Mouse (Mus musculus) splenic B cell, adult 2 months (primary cell): ENCODE data around the gene Gm15448.
"Not testable (repeated sequence)": the region's sequence is repeated elsewhere in the genome, so short reads cannot be mapped to it uniquely, and the experiment has no call there.

ENCODE experiments used
- DNase-seq: peaks from one replicate; pipeline ENCODE4 v3.0.0-alpha.2; 2011; ENCODE audit warnings: low read depth, low spot score
- H3K27me3 ChIP-seq: 2 replicates; pipeline ENCODE4 v1.6.1; 2012; ENCODE audit warnings: mild to moderate bottlenecking, low read length, moderate library complexity, mixed read lengths; ENCODE audit not compliant: control insufficient read depth, poor library complexity, insufficient read depth, severe bottlenecking
- H3K36me3 ChIP-seq: 2 replicates; pipeline ENCODE4 v1.6.1; 2012; ENCODE audit warnings: mild to moderate bottlenecking, low read length, moderate library complexity, mixed read lengths; ENCODE audit not compliant: control insufficient read depth, poor library complexity, insufficient read depth, severe bottlenecking

Gene Gm15448

DNA sequence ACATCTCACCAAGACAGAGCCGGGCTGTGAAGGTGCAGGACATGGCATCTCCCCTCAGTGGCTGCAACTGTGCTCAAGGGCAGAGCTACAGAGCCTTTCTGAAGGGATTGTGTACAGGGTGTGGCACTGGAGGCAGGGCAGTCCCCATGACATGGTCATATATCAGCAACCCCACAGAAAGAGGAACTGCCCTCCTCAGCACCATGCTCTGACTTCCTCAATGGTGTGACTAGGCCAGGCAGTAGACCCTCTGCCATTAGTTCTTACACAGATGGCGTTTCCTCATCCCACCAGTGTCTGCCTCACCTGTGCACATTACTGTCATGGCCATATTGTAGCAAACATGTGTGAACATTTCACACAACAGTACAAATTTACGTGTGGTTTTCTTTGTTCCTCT lies at the start of gene Gm15448:
TSS of gene Gm15448 (minus strand) at position 89 of the 400 bp plus-strand sequence.
- DNase-seq, H3K36me3 ChIP-seq, H3K27me3 ChIP-seq: not testable (repeated sequence)

DNA sequence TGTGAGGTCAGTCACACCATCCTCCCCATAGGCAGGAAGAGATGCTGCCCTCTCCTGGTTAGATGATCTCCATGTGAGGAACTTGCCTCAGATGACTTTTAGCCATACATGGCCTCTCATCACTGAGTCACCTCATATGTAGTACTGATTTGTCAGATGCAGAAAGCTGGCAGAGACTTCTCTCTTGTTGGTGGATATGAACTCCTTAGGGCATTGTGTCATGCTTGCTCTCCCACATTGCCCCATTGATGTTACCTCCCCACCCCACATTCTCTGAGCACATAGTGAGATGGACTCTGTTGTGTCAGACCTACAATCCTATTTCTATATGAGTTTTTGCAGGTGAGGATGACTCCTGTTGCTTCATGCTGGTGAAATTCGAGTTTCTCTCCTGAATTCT lies 49.5 kb upstream of the Gm15448 start:
- not testable (repeated sequence) for H3K27me3 ChIP-seq, DNase-seq, H3K36me3 ChIP-seq

DNA sequence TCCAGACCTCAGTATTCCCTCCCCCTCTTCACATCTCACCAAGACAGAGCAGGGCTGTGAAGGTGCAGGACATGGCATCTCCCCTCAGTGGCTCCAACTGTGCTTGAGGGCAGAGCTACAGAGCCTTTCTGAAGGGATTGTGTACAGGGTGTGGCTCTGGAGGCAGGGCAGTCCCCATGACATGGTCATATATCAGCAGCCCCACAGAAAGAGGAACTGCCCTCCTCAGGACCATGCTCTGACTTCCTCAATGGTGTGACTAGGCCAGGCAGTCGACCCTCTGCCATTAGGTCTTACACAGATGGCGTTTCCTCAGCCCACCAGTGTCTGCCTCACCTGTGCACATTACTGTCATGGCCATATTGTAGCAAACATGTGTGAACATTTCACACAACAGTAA lies 19.5 kb upstream of the Gm15448 start, which contains the start of gene Pira2:
TSS of gene Pira2 (minus strand) at position 101 of the 400 bp plus-strand sequence.
- not testable (repeated sequence) for H3K27me3 ChIP-seq, H3K36me3 ChIP-seq, DNase-seq

DNA sequence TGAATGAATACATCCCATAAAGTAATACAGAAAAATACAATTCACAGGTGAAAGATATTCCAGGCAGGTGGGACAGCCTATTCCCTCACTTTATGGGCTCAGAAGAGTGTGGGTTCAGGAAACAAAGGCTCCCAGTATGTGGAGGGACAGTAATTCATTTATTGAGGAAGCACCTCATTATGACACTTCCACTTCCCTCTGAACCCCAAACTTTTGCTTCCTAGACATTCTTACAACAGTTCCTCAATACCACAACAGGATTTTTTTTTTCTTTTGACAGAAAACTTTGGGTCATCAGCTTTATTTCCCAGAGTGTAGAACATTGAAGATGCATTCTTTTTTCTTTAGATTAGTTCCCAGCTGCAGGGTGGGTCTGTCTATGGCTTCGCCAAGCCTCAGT lies 12.4 kb upstream of the Gm15448 start:
- H3K27me3 ChIP-seq, DNase-seq, H3K36me3 ChIP-seq: not testable (repeated sequence)

DNA sequence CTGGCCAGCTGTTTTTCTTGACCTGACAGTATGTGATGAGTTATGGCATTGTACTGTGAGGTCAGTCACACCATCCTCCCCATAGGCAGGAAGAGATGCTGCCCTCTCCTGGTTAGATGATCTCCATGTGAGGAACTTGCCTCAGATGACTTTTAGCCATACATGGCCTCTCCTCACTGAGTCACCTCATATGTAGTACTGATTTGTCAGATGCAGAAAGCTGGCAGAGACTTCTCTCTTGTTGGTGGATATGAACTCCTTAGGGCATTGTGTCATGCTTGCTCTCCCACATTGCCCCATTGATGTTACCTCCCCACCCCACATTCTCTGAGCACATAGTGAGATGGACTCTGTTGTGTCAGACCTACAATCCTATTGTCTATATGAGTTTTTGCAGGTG lies 5.1 kb upstream of the Gm15448 start:
- not testable (repeated sequence) for H3K36me3 ChIP-seq, H3K27me3 ChIP-seq, DNase-seq

DNA sequence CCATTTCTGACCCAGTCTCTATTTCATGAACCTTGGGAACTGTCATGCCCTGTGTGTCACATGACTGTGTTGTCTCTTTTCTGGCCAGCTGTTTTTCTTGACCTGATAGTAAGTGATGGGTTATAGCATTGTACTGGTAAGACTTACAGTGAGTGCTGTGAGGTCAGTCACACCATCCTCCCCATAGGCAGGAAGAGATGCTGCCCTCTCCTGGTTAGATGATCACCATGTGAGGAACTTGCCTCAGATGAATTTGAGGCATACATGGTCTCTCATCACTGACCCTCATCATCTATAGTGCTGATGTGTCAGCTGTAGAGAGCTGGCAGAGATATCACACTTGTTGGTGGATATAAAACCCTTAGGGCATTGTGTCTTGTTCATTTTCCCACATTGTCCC lies 13.6 kb downstream of the Gm15448 start:
- DNase-seq: peak; percentile 23
- not testable (repeated sequence) for H3K27me3 ChIP-seq, H3K36me3 ChIP-seq

DNA sequence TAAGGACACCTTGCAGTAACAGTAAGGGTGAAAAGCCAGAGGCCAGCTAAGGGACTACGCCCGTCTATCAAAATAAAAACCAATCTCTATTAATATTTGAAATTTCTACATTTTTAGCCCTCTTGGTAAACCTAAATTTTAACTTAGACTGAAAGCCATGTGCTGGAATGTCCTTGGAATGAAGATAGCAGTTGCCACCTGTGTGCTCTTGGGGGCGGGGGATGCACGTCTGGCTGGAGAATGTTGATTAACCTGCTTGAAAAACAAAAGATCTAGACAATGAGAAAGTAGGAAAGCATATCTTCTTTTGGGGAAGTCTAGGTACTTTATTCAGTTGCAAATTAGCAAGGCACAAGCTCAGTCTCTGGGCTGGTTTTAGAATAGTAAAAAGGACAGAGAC lies 22.6 kb downstream of the Gm15448 start:
- DNase-seq, H3K27me3 ChIP-seq, H3K36me3 ChIP-seq: not testable (repeated sequence)

DNA sequence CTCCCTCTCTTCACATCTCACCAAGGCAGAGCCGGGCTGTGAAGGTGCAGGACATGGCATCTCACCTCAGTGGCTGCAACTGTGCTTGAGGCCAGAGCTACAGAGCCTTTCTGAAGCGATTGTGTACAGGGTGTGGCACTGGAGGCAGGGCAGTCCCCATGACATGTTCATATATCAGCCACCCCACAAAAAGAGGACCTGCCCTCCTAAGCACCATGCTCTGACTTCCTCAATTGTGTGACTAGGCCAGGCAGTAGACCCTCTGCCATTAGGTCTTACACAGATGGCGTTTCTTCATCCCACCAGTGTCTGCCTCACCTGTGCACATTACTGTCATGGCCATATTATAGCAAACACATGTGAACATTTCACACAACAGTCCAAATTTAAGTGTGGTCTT lies 25.5 kb downstream of the Gm15448 start:
- H3K27me3 ChIP-seq, H3K36me3 ChIP-seq: not testable (repeated sequence)
- peak; percentile 39 for DNase-seq

DNA sequence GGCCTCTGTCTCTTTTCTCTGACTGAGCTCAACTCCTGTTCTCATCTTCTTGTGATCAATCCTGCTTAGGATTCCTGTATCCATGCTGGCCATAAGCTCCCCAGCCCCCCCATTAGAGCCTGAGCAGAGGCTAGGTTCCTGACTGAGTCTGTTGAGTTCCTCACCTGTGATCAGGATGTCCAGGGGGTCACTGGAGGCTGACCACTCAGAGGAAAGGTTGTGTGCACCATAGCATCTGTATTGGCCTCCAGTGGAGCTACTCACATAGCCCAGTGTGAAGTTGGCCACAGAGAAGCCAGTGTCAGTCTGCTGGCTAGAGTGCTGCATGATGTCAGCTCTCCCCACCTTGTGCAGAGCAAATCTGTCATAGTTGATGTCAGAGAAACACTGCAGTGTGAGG lies 29.2 kb downstream of the Gm15448 start:
- H3K27me3 ChIP-seq, H3K36me3 ChIP-seq, DNase-seq: not testable (repeated sequence)
